Mouse (Mus musculus): ENCODE results near the gene Slc6a9. TPM values are rescaled to one million over a fixed set of nuclear protein-coding genes. Genes with fewer than 3 reads are reported as not detected.

The Slc6a9 gene
- polyA plus RNA-seq, 1 experiment from 2014 or later, result 18.4 TPM

GRCm38 (mm10) chr4:117818032-117818431 is 16.3 kb upstream of the Slc6a9 start:
- Histone ChIP-seq H3K9me3 (ENCODE audit: control insufficient read depth, low read length) (no peaks in the 10 kb centered on the region), H3K27ac (replicated peaks; ENCODE audit: low read depth, low read length) (no peak overlapping the region), H3K27me3 (ENCODE audit: control insufficient read depth, insufficient read depth, low read length) (no peaks in the 10 kb centered on the region), H3K36me3 (ENCODE audit: control insufficient read depth, insufficient read depth, low read length) (no peaks in the 10 kb centered on the region), H3K4me2 (ENCODE audit: low read length) (no peak overlapping the region), H3K4me1 (ENCODE audit: control insufficient read depth, insufficient read depth, low read length) (no peaks in the 10 kb centered on the region), H3K9ac (replicated peaks; ENCODE audit: low read length) (no peak overlapping the region), H3K4me3 (replicated peaks; ENCODE audit: low read depth, low read length) (no peak overlapping the region)
- DNase-seq (no peak), ATAC-seq (ENCODE audit: low FRiP score, low TSS enrichment) (no peak)
- WGBS, result 93% methylated on average over 10 of the region's 10 CpGs

- Histone ChIP-seq H3K27me3 (ENCODE audit: control insufficient read depth, insufficient read depth, low read length) (no peaks in the 10 kb centered on the region), H3K27ac (replicated peaks; ENCODE audit: low read depth, low read length) (no peak overlapping the region), H3K36me3 (ENCODE audit: control insufficient read depth, insufficient read depth, low read length) (no peaks in the 10 kb centered on the region), H3K4me2 (ENCODE audit: low read length) (no peak overlapping the region), H3K9ac (replicated peaks; ENCODE audit: low read length) (no peak overlapping the region), H3K4me3 (replicated peaks; ENCODE audit: low read depth, low read length) (no peak overlapping the region), H3K4me1 (ENCODE audit: control insufficient read depth, insufficient read depth, low read length) (no peaks in the 10 kb centered on the region), H3K9me3 (ENCODE audit: control insufficient read depth, low read length) (no peaks in the 10 kb centered on the region)
- WGBS, result 77% methylated on average over 8 of the region's 8 CpGs
- no peak for DNase-seq
- ATAC-seq (ENCODE audit: low FRiP score, low TSS enrichment), result no peak
Measured at GRCm38 (mm10) chr4:117828572-117829145, 5.6 kb upstream of the Slc6a9 start.

GRCm38 (mm10) chr4:117829260-117830123 is 4.8 kb upstream of the Slc6a9 start:
- Histone ChIP-seq H3K4me2 (ENCODE audit: low read length) (peak overlapping the region; percentile 11; the same call in 1 of the 2 replicates), H3K9me3 (ENCODE audit: control insufficient read depth, low read length) (no peaks in the 10 kb centered on the region), H3K4me1 (ENCODE audit: control insufficient read depth, insufficient read depth, low read length) (peaks cover 4% of the 10 kb centered on the region), H3K27me3 (ENCODE audit: control insufficient read depth, insufficient read depth, low read length) (no peaks in the 10 kb centered on the region), H3K27ac (replicated peaks; ENCODE audit: low read depth, low read length) (no peak overlapping the region), H3K9ac (replicated peaks; ENCODE audit: low read length) (no peak overlapping the region), H3K4me3 (replicated peaks; ENCODE audit: low read depth, low read length) (no peak overlapping the region), H3K36me3 (ENCODE audit: control insufficient read depth, insufficient read depth, low read length) (no peaks in the 10 kb centered on the region)
- ATAC-seq (ENCODE audit: low FRiP score, low TSS enrichment), result peak; percentile 52; the same call in 1 of the 2 replicates
- DNase-seq, result peak; percentile 85
- WGBS, result 8% methylated on average over 12 of the region's 12 CpGs

GRCm38 (mm10) chr4:117830124-117830551 is 4.2 kb upstream of the Slc6a9 start:
- Histone ChIP-seq H3K4me2 (ENCODE audit: low read length) (peak overlapping the region; percentile 11; the same call in 1 of the 2 replicates), H3K27me3 (ENCODE audit: control insufficient read depth, insufficient read depth, low read length) (no peaks in the 10 kb centered on the region), H3K9ac (replicated peaks; ENCODE audit: low read length) (no peak overlapping the region), H3K9me3 (ENCODE audit: control insufficient read depth, low read length) (no peaks in the 10 kb centered on the region), H3K4me1 (ENCODE audit: control insufficient read depth, insufficient read depth, low read length) (peaks cover 8% of the 10 kb centered on the region), H3K27ac (replicated peaks; ENCODE audit: low read depth, low read length) (no peak overlapping the region), H3K36me3 (ENCODE audit: control insufficient read depth, insufficient read depth, low read length) (no peaks in the 10 kb centered on the region), H3K4me3 (replicated peaks; ENCODE audit: low read depth, low read length) (no peak overlapping the region)
- WGBS, result 15% methylated on average over 5 of the region's 5 CpGs
- ATAC-seq (ENCODE audit: low FRiP score, low TSS enrichment), result peak; percentile 35; the same call in 1 of the 2 replicates
- peak; percentile 41 for DNase-seq

GRCm38 (mm10) chr4:117830801-117831200 is 3.5 kb upstream of the Slc6a9 start:
- H3K27ac ChIP-seq (replicated peaks; ENCODE audit: low read depth, low read length), result no peak overlapping the region
- no peaks in the 10 kb centered on the region for H3K36me3 ChIP-seq (ENCODE audit: control insufficient read depth, insufficient read depth, low read length)
- H3K4me3 ChIP-seq (replicated peaks; ENCODE audit: low read depth, low read length), result no peak overlapping the region
- WGBS, result 93% methylated on average over 9 of the region's 9 CpGs
- peaks cover 8% of the 10 kb centered on the region for H3K4me1 ChIP-seq (ENCODE audit: control insufficient read depth, insufficient read depth, low read length)
- H3K9ac ChIP-seq (replicated peaks; ENCODE audit: low read length), result no peak overlapping the region
- no peaks in the 10 kb centered on the region for H3K9me3 ChIP-seq (ENCODE audit: control insufficient read depth, low read length)
- no peak overlapping the region for H3K4me2 ChIP-seq (ENCODE audit: low read length)
- no peak for ATAC-seq (ENCODE audit: low FRiP score, low TSS enrichment)
- DNase-seq, result no peak
- no peaks in the 10 kb centered on the region for H3K27me3 ChIP-seq (ENCODE audit: control insufficient read depth, insufficient read depth, low read length)

- ATAC-seq (ENCODE audit: low FRiP score, low TSS enrichment), result no peak
- peaks cover 8% of the 10 kb centered on the region for H3K4me1 ChIP-seq (ENCODE audit: control insufficient read depth, insufficient read depth, low read length)
- H3K36me3 ChIP-seq (ENCODE audit: control insufficient read depth, insufficient read depth, low read length), result no peaks in the 10 kb centered on the region
- no peaks in the 10 kb centered on the region for H3K9me3 ChIP-seq (ENCODE audit: control insufficient read depth, low read length)
- DNase-seq, result no peak
- no peaks in the 10 kb centered on the region for H3K27me3 ChIP-seq (ENCODE audit: control insufficient read depth, insufficient read depth, low read length)
- H3K4me2 ChIP-seq (ENCODE audit: low read length), result no peak overlapping the region
- 75% methylated on average over 2 of the region's 2 CpGs for WGBS
- H3K9ac ChIP-seq (replicated peaks; ENCODE audit: low read length), result no peak overlapping the region
- H3K27ac ChIP-seq (replicated peaks; ENCODE audit: low read depth, low read length), result no peak overlapping the region
- no peak overlapping the region for H3K4me3 ChIP-seq (replicated peaks; ENCODE audit: low read depth, low read length)
Measured at GRCm38 (mm10) chr4:117831499-117831898, 2.8 kb upstream of the Slc6a9 start.

GRCm38 (mm10) chr4:117831920-117832691 is 2.2 kb upstream of the Slc6a9 start:
- 81% methylated on average over 9 of the region's 9 CpGs for WGBS
- H3K27me3 ChIP-seq (ENCODE audit: control insufficient read depth, insufficient read depth, low read length), result no peaks in the 10 kb centered on the region
- H3K27ac ChIP-seq (replicated peaks; ENCODE audit: low read depth, low read length), result no peak overlapping the region
- DNase-seq (no peak), ATAC-seq (ENCODE audit: low FRiP score, low TSS enrichment) (no peak)
- no peak overlapping the region for H3K4me3 ChIP-seq (replicated peaks; ENCODE audit: low read depth, low read length)
- no peaks in the 10 kb centered on the region for H3K36me3 ChIP-seq (ENCODE audit: control insufficient read depth, insufficient read depth, low read length)
- no peak overlapping the region for H3K4me2 ChIP-seq (ENCODE audit: low read length)
- H3K4me1 ChIP-seq (ENCODE audit: control insufficient read depth, insufficient read depth, low read length), result peaks cover 8% of the 10 kb centered on the region
- no peaks in the 10 kb centered on the region for H3K9me3 ChIP-seq (ENCODE audit: control insufficient read depth, low read length)
- no peak overlapping the region for H3K9ac ChIP-seq (replicated peaks; ENCODE audit: low read length)

- DNase-seq (peak; percentile 83), ATAC-seq (ENCODE audit: low FRiP score, low TSS enrichment) (peak; percentile 25; the same call in 1 of the 2 replicates)
- Histone ChIP-seq H3K4me2 (ENCODE audit: low read length) (peak overlapping the region; percentile 74), H3K9ac (replicated peaks; ENCODE audit: low read length) (peak overlapping the region; percentile 66), H3K27me3 (ENCODE audit: control insufficient read depth, insufficient read depth, low read length) (no peaks in the 10 kb centered on the region), H3K4me3 (replicated peaks; ENCODE audit: low read depth, low read length) (peak overlapping the region; percentile 55), H3K9me3 (ENCODE audit: control insufficient read depth, low read length) (no peaks in the 10 kb centered on the region), H3K36me3 (ENCODE audit: control insufficient read depth, insufficient read depth, low read length) (no peaks in the 10 kb centered on the region), H3K4me1 (ENCODE audit: control insufficient read depth, insufficient read depth, low read length) (peaks cover 8% of the 10 kb centered on the region), H3K27ac (replicated peaks; ENCODE audit: low read depth, low read length) (peak overlapping the region; percentile 86)
- WGBS, result 1% methylated on average over 36 of the region's 36 CpGs
Measured at GRCm38 (mm10) chr4:117834845-117835530, 682 bp downstream of the Slc6a9 start.
